Mouse (Mus musculus) left cerebral cortex, adult 11 months (tissue): Measurements from ENCODE around the gene Tekt5.

ENCODE experiments used
- DNase-seq: peaks from one replicate; pipeline ENCODE4 v3.0.0; 2022; ENCODE audit warnings: low spot score

The Tekt5 gene

DNA sequence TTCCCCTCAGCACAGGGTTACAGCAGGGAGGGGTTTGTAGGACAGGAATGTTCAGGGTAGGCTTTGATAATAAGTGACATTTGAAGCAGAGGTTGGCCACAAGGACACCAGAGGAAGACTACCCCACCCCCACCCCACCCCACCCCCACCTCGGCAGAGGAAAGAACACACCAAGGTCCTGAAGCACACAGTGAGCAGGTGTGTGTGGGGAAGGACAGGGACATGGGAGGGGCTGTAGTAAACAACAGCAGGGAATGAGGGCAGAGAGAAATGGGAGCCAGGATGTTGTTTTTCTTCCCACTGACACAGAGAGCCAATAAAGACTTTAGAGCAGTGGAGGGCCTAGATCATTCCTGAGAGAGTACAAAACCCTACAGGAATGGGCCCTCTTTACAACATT, 18.0 kb downstream of the Tekt5 start:
- no peak for DNase-seq

DNA sequence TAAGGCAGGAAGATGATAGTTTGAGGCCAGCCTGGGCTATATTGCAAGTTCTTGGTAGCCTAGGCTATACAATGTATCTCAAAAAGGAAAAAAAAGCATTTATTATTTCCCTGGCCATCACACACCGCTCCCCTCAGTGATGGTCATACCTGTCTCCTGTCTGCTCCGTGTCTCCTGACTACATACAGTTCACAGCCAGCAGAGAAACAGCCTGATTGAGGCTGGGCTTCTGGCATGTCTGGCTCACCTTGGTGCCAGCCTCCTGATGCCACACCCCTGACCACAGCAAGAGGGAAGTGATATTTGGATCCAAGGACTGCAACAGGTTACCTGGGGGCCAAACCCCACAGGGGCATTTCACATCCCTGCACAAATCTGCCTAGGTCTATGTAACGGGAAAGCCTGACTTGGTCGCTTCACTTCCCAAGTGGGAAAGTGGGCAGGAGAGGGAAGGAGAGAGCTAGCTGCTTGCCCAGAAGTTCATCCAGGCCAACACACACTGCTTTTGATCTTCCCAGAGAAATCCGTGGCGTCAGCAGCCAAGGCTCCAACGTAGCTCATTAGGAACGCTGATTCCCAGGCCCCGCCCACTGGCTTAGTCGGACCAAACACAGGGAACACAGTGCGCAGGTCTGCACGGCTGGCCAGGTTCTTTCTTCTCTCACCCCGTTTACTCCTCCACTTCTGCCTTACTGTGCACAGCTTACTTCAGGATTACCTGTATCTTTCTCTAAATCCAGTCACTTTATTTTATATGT, 20.9 kb downstream of the Tekt5 start:
- DNase-seq = no peak

DNA sequence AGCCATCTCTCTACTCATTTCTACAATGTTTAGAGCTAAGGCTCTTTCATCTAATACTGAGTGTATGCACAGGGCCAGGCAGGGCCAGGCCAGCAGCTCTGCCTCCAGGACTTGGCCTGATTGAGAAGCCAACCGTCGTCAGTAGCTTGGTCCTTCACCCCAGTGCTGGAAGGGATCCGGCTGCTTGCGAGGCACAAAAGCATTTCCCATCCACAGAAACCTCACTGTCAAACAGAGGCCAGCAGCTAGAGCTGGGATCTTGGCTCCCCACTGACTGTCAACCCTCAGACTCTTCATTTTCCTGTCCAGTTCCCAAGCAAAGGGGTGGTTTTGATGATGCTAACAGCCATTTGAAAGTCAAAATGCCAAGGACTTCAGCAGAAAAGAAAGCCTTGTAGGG, 22.9 kb downstream of the Tekt5 start:
- DNase-seq = no peak

DNA sequence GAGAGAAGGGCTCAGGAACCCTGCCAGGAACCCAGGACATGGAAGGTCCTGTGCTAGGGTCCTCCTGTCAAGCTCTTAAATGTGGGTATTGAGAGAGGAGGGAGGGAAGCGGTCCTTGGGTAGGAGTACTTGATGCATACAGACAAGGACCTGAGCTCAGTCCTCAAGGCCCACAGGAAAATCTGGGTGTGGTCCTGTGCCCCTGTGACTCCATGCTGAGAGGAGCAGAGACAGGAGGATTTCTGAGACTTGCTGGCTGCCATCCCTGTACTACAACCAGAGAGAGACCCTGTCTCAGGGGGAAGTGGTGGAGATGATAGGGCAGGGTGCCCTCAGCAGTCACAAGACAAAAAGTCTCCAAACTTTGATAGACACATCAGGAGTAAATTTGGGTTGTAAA, 25.3 kb downstream of the Tekt5 start:
- DNase-seq = no peak

DNA sequence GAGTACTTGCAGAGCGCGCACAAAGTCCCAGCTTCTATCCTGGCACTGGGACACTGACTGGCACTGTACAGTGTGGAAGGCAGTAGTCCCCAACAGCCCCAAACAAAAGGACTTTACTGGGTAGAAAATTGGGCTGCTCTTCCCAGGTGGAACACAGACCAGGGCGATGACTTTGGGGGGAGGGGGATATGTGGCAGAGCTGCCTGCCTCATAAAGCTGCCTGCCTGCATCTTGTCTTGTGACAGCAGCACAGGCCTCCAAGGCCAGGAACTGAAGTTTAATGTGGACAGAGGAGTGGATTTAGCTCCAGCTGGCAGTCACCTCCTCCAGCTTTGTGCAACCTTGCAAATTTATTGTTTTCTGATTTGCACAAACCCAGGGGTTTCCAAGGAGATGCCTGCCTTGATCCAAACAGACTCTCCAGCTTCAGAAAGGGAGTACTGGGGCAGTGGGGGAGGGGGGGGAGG, 25.8 kb downstream of the Tekt5 start:
- no peak for DNase-seq

DNA sequence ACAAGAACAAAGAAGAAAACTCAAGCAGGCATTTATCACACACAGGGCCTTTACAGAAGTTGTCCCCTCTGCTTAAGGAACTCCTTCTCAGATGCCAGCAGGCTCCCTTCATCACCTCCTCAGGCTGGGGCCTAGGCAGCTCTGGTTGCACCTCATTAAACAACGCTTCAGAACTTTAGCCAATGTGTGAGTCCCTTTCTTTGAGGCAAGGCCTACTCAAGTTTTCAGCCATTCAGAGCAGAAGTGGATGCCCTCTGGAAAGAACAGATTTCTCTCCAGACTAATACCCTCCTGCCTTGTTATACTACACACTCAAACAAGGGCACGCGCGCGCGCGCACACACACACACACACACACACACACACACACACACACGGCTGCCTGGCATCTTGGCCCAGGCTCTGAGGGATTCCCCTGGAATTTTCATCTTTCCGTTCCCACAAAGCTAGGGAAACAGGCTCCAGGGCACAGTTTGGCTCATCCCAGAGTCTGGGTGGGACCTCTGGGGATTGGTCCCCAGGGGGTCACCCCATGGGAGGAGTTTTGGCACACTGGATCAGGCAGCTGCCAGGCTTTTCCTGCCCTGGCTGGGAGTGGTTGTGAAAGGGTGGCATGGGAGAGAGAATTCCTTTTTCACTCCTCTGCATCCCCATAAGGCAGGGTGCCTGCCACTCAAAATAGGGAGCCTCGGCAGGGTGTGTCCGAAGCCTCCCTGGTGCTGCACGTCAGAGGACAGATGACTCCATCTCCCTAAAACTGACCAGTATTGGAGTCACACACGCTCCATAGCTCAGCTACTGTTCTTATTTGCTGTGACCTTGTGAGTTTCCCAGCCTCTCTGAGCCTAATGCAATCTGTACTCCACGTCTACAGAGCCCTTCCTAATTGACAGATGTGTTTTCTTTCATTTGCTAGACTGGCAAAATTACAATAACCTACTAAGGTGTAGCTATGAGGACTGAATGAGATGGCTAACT, 28.8 kb downstream of the Tekt5 start:
- no peak for DNase-seq

DNA sequence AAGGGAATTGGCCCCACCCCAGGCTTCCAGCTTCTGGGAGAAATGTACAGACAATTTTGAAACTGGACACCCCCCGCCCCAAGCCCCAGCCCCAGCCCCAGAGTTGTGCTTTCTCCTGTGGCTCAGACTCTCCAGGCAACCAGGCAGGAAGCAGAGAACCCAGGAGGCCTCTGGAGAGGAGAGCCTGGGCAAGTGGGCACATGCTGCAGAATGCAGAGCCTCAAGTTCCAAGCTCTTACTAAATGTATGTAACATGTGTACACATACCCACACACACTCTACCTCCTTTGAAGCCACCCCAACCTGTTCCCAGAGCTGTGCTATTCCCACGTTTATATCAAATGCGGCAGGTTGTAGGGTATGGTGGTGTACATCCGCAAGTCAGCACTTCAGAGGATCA, 29.5 kb downstream of the Tekt5 start:
- no peak for DNase-seq

DNA sequence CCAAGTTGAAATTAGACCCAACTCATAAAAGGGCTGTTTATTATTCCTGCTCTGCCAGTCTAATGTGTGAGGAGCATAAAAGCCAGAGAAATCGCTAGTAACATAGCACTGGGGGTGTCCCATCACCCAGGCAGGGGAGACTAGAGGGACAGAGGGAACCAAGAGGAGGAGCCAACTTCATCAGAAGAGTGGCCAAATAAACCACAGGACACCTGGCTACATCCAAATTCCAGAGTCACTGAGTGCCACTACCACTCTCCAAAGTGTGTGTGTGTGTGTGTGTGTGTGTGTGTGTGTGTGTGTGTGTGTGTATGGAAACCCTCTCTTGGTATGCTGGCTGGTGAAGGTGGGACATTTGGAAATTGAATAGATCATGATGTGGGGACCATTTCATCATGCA, 32.2 kb downstream of the Tekt5 start:
- no peak for DNase-seq

DNA sequence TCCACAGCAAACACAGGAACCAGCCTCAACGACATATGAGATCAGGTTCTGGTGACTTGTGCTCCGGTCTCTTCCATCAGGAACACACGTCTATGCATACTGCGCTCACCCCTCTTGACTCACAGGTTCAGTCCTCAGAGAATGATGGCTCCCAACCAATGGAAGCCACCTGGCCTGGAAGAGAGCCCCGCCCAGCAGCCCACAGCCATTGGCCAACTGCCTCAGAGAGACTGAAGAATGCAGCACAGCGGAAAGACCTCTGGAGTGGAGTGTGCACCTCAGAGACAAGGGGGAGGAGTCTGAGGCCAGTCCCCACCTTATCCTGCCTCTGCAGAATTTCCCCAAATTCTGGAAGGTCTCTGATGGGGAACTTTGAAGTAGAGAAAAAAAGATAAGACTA, 36.0 kb downstream of the Tekt5 start:
- no peak for DNase-seq

DNA sequence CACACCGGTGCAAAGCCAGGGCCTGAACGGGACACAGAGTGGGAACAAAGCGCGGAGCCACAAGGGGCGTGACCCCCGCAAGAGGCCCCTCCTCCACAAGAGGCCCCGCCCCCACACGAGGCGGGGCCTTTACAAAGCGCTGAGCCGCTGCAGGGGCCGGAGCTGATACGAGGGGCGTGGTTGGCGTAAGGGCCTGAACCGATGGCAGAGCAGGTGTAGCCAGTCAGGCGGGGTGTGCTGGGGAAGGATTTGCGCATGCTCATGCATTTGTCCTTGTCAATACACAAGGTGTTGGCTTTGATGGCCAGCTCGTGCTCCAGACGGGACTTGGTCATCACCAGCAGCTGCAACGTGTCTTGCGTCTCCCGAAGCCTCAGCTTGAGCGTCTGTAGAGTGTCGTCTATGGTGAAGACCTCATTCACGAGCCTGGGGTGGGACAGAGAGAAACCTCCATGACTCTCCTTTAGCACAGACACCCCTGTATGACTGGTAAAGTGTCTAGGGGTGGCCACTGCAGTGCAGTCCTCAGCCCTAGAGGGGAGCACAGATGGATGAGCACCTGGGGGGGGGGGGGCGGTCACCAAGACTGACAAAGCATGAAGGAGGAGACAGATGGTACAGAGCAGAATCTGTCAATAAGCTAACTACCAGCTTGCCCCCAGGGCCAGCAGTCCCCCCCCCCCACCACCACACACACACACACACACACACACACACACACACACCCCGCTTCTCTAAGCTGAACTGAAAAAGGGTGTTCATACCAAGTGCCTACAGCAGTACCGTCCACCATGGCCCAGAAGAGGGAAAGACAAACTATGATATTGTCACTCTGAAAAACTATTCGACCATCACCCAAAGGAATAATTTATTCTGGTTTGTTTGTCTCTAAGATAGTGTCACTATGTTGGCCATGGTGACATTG, 37.0 kb downstream of the Tekt5 start:
- no peak for DNase-seq

DNA sequence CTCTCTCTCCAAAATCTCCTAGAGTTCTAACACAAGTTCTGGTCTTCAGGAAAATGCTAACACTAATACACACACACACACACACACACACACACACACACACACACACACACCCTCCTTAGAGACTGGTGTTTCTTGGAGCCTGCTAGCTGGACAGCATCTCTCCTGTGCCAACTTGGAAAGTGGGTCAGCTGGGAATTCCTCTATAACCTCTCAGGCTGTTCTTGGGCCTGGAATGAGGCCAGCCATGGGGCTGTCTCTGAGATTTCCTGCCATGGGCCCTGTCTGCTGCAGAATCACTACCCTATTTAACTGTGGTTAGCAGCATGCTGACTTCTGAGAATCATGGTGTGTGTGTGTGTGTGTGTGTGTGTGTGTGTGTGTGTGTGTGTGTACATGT, 40.3 kb downstream of the Tekt5 start:
- DNase-seq = no peak

DNA sequence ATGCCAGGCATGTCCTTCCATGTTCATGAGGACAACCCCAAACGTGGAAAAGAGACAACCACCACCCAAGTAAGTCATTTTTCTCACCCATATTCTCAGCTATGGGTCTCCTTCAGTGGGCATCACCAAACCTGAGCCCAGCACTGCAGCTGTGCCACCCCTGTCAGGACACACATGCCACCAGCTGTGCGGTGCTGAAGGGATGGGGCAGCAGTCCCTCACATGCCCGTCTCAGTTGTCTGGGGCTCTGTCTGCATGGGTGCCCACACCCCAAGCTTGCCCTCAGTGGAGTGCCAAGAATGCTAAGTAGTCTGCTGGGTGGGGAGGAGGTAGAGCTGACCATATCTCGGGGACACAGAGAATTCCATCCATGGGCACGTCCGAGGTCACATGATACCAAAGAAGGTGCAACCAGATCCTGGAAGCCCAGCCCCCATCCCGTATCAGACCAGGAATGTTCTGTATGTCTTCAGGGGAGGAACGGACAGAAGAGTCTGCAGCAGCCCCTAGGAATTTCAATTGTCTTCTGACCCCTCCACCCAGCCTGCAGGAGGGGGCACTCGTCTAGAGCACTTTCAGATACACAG, 44.1 kb downstream of the Tekt5 start:
- DNase-seq = no peak

DNA sequence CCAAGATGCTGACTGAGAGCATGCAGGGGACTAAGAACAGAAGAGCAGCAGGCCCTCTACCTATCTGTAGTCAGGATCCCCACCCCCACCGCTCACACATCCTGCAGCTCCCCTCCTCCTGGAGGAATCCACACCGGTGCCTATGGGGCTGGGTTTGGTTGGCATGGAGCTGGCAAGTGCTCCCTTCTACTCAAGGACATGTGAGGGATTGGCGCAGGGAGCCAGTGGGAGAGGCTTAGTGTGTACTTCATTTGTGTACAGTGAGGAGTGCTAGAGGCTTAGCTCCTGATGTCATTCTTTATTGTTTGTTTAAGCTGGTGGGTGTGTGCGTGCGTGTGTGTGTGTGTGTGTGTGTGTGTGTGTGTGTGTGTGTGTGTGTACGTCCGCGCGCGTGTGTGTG, 45.4 kb downstream of the Tekt5 start:
- no peak for DNase-seq

DNA sequence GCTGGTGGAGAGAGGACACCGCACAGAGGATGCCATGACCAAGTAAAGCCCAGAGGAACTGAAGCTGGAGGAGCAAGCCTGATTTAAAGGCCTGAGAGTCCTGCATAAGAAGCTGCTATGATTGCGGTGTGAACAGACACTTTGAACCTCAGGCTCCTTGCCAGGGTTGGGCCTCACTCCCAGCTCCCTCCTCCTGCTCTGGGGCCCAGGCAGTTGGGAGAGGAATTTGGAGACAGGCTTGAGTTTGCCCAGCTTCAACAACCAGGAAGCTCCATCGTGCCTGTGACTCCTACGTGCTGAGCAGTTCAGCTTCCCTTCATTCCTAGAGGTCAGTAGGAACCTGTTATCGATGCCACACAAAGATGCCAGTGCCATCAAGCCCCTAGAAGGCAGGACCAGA, 45.9 kb downstream of the Tekt5 start:
- DNase-seq = no peak

DNA sequence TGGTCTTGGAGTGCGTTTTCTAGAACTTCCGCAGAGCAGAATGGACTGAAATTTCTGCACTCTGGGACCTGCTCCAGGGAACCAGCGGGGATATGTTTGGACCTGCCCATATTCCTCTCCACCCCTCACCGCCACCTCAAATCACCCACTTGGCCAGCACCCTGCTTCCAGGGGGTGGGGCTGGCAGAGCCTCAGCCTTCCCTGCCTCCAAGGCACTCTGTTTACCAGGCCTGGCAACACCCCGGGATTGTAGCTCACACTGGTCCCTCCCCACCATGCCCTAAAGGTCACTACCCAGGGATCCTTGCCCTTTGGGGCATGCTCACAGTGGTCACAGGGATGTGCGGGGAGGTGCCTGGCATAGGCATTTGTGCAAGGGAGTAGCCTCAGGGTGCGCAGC, 47.7 kb downstream of the Tekt5 start:
- no peak for DNase-seq

DNA sequence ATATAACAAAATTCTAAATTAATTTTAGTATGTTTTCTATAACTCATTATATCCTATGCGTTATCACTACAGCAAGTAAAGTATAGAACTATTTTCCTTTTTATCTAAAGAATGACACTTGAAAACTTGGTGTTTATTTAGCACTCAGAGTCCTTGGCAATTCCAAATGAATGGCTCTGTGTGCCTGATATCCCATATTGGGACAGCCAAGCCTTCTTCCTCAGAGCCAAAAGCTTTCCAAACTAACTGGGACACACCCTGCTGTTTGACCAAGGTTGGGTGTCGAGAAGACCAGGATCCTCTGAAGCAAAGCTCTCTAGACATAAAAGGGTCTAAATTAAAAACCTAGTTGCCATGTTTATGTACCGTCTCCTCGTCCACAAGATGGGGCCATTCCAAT, 54.2 kb downstream of the Tekt5 start:
- DNase-seq = no peak

DNA sequence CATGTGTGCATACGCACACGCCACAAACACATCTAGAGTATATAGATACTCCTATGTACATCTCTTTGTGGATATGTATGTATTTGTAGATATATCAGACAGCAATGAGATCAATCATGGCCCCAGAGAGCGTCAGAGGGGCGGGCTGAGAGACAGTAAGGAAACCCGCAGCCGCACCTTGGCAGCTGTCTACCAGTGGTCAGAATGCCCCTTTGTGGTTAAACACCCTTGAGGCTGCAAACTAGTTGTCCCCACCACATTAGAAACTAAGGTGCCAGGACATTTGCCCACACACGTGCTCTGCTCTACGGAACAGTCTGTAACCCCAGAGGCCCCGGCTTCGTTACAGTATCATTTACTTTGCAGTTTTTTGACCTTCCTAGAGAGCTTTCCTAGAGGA, 55.4 kb downstream of the Tekt5 start:
- no peak for DNase-seq

DNA sequence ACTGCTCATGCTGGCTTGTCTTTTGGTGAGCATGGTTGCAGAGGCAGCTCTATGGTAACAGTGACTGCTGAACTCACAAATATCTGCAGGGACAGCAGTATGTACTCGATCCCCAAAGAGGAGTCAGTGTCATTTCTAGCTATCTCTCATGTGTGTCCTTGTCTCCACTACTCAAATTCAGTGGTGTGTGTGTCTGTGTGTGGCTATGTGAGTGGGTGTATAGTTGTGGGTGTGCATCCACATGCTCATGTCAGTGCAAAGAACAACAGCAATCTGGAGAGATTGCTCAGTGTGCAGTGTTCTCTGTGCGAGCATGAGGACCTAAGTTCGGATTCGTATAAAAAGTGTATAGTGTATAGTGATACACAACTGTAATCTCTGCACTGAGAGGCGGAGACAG, 56.7 kb downstream of the Tekt5 start:
- no peak for DNase-seq

DNA sequence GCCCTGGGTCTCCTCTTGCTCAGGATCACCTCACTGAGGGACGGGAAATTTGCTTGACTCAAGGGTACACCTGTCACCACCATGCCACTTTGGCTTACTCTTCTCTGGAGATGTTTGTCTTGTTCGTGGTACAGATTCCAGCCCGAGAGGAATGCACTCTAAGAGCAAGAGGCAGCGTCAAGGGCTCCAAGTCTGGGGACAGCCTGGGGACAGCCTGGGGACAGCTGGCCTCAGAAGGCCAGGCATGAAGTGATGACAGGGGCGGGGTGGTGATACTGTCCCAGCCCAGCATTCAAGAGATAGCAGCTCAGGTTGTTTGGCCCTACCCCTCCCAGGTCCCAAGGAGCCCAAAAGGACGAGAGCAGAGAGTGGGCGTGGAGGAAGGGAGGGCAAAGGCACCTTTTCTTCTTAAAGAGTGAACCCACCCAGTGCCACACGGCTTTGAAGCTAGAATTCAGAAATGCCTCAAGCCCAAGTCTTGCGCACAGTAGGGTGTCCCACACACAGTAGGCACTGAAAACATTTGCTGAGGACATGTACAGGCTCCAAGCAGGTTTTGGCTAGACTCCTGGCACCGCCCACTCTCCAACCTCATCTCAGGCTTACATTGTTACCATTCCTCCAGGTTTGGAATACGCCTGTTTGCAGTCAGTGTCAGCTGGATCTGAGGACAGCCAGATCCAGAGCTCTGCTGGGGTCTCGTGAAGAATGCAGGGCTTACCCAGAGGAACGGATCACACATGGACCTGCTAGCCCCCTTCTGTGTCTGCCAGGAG, 57.7 kb downstream of the Tekt5 start:
- DNase-seq = no peak

DNA sequence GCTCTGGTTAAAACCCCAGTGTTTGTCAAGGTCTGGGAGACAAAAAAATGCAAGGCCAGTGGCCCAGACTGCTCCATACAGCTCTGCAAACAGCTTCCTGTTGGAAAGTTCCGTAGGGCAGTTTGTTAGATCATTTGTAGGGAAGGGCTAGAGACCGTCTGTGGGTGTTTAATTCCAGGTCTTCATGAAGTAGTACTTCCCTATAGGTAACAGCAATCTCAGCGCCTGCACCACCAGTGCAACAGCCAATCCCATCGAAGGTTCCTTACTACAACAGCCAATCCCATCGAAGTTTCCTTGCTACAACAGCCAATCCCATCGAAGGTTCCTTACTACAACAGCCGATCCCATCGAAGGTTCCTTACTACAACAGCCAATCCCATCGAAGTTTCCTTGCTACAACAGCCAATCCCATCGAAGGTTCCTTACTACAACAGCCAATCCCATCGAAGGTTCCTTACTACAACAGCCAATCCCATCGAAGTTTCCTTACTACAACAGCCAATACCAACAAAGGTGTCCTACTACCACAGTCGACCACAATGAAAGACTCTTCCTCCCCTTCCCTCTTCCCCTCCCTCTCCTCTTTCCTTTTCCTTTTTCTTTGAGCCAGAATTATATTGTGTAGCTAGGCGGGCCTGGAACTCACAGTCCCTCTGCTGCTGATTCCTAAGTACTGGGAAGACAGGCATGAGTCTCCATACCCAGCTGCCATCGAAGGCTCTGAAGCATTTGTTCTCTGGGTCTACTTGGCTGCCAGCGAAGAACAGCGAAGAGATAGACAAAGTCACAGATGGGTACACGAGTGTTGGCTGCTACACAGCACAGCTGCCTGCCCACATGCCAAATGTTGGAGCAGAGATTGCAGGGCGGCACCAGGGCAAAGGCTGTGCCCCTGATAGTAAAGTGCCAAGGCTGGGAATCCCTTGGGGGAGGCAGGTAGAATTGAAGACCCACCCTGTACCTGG, 58.6 kb downstream of the Tekt5 start:
- DNase-seq = no peak
